Mouse (Mus musculus) G1E (cell line): ENCODE results near the gene Homer1. TPM values are rescaled to one million over a fixed set of nuclear protein-coding genes. Genes with fewer than 3 reads are reported as not detected.

Source experiments
- ATAC-seq: 2 replicates; pipeline ENCODE4 v1.8.0; 2016; ENCODE audit warnings: mild to moderate bottlenecking; ENCODE audit not compliant: insufficient number of reproducible peaks, poor library complexity, low FRiP score, severe bottlenecking; ENCODE audit errors: extremely low read depth
- DNase-seq: peaks from one replicate; pipeline ENCODE4 v3.0.0; 2012; ENCODE audit warnings: low spot score
- H3K27me3 ChIP-seq: 2 replicates; pipeline ENCODE4 v1.6.1; 2012; ENCODE audit warnings: mild to moderate bottlenecking, low read length, inconsistent platforms; ENCODE audit not compliant: insufficient read depth
- H3K36me3 ChIP-seq: replicated peaks from 2 replicates; pipeline ENCODE3; 2012; ENCODE audit warnings: mild to moderate bottlenecking, inconsistent platforms
- H3K4me1 ChIP-seq: 2 replicates; pipeline ENCODE4 v1.6.1; 2012; ENCODE audit warnings: low read depth, low read length, inconsistent platforms, mixed read lengths; ENCODE audit not compliant: insufficient read depth
- H3K4me3 ChIP-seq: 2 replicates; pipeline ENCODE4 v1.5.1; 2012; ENCODE audit warnings: low read depth, mild to moderate bottlenecking, inconsistent platforms, low read length, moderate library complexity, mixed read lengths
- H3K9me3 ChIP-seq: replicated peaks from 2 replicates; pipeline ENCODE4 v1.6.1; 2012; ENCODE audit warnings: inconsistent platforms
- CTCF ChIP-seq: IDR thresholded peaks from 2 replicates; pipeline ENCODE4 v1.5.1; 2012; ENCODE audit warnings: low read depth, low read length, inconsistent platforms, mixed read lengths
- GATA1 ChIP-seq: IDR thresholded peaks from 2 replicates; pipeline ENCODE4 v1.6.1; 2012; ENCODE audit warnings: borderline replicate concordance, low read length, inconsistent platforms, mixed read lengths
- GATA2 ChIP-seq: IDR thresholded peaks from 2 replicates; pipeline ENCODE4 v1.6.1; 2012; ENCODE audit warnings: low read depth, low read length, inconsistent platforms, borderline replicate concordance
- POLR2AphosphoS5 ChIP-seq: IDR thresholded peaks from 2 replicates; pipeline ENCODE4 v1.6.1; 2012; ENCODE audit warnings: low read depth, low read length, inconsistent platforms; ENCODE audit not compliant: insufficient replicate concordance
- TAL1 ChIP-seq: conservative IDR thresholded peaks from 2 replicates; pipeline ENCODE4 v1.6.1; 2012; ENCODE audit warnings: low read depth, low read length, inconsistent platforms, mixed read lengths
- polyA plus RNA-seq: library from polyadenylated mRNA; stranded (reverse); fragments of >175 nt; gene quantifications from 2 replicates; pipeline ENCODE4 v1.2.3, GENCODE M21; 2012
- total RNA-seq, 2 experiments: library from RNA; stranded (forward) in 1 of 2; stranded (reverse) in 1 of 2; fragments of 200-1000 nt in 1 of 2; fragments of >200 nt in 1 of 2; fragmentation: Nextera tagmentation in 1 of 2; gene quantifications; 2 replicates each; pipeline ENCODE4 v1.2.3; 2014 to 2017

The Homer1 gene
- 20.9 and 24.5 TPM in 2 replicates for total RNA-seq (2014; fragmentation: Nextera tagmentation)
- 27.4 and 30.4 TPM in 2 replicates for total RNA-seq (2017)
- 5.3 and 6.1 TPM in 2 replicates for polyA plus RNA-seq

DNA sequence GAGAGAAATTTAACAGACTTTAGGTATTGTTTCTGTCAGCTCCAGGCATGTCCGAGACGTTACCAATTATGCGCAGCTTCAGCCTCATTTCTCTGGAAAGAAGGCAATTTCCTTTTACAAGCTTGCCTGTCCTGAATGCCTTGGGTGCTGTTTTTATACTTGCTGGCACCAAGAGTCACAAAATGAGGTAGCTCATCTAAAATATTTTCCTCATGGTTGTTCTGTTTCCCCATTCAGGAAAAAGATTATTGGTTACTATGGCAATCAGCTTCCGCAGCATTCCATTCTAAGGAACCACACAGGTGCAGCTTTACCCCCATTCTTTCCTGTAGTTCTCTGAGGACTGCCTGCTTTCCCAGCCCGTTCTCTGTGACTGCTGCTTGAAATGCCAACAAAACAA is at the start of gene Homer1:
Gene Homer1, plus strand, starts transcription at position 320 of the 400 bp plus-strand sequence.
- Histone ChIP-seq H3K4me3 (no peak within 1 kb of the TSS), H3K27me3 (peaks cover 8% of the 10 kb centered on the region), H3K4me1 (peaks cover 15% of the 10 kb centered on the region), H3K36me3 (no peaks in the 10 kb centered on the region), H3K9me3 (no peaks in the 10 kb centered on the region)
- DNase-seq (no peak), ATAC-seq (no peak)
- no peak for TF ChIP-seq GATA2

DNA sequence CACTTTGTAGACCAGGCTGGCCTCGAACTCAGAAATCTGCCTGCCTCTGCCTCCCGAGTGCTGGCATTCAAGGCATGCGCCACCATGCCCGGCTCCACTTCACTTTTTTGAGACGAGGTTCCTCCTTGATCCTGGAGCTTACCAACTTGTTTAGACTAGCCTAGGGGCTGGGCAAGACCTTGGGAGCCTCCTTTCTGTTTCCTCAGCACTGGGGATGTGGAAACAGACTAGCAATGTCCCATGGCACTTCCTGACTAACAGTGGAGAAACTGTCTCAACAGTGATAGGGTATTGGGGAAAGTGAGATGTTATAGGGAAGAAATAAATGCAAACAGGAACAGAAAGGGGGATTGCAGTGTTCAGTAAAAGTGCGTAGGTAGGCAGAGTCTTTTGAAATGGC is 47.7 kb upstream of the Homer1 start:
- ATAC-seq = no peak
- Histone ChIP-seq H3K27me3 (peaks cover 25% of the 10 kb centered on the region), H3K9me3 (no peaks in the 10 kb centered on the region), H3K36me3 (no peaks in the 10 kb centered on the region), H3K4me1 (no peaks in the 10 kb centered on the region), H3K4me3 (no peak overlapping the region)
- TF ChIP-seq CTCF = no peak
- TF ChIP-seq GATA1 = no peak
- no peak for TF ChIP-seq POLR2AphosphoS5
- no peak for TF ChIP-seq GATA2
- TF ChIP-seq TAL1 = no peak
- no peak for DNase-seq

DNA sequence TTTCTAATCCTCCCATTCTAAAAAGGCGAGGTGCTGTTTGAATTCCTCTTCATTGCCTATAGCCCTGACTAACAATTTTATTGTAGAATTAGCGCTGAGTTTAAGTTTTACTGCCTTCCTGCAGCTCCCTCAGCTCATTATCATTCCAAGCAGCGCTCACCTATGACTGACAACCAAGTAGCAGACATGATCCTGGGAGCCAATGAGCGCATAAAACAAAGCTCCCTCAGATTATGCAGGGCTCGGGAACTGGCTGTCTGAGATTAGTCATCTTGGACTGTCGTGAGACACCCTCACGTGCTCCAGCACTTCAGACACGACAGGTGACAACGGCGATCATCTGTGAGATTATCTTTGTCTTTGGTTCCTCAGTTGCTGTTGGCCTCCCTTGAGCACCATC is 47.3 kb upstream of the Homer1 start:
- DNase-seq (no peak), ATAC-seq (no peak)
- TF ChIP-seq POLR2AphosphoS5 = no peak
- TF ChIP-seq GATA1 = no peak
- no peak for TF ChIP-seq CTCF
- no peak for TF ChIP-seq TAL1
- no peak for TF ChIP-seq GATA2
- Histone ChIP-seq H3K36me3 (no peaks in the 10 kb centered on the region), H3K4me3 (no peak overlapping the region), H3K4me1 (no peaks in the 10 kb centered on the region), H3K9me3 (no peaks in the 10 kb centered on the region), H3K27me3 (peaks cover 23% of the 10 kb centered on the region)

DNA sequence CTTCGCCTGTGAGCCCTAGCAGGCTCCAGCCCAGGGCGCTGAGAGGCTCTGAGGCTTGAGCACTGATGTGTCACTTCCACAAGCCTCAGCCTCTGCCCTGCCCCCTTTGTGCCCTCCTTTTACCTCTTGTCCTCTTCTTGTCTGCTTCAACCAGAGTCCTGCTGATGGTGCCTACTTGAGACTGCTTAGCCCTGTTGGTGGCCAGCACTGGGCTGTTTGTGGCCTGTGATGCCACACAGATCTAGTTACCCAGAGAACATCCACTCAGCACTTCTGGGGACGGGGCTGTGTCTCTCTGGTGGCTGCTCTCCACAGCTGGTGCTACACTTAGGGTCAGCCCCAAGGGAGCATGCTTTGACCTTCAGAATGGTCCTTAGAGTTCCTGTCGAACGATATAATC is 46.5 kb upstream of the Homer1 start:
- no peak for DNase-seq
- no peaks in the 10 kb centered on the region for H3K4me1 ChIP-seq
- no peaks in the 10 kb centered on the region for H3K36me3 ChIP-seq
- no peak overlapping the region for H3K4me3 ChIP-seq
- no peak for ATAC-seq
- no peaks in the 10 kb centered on the region for H3K9me3 ChIP-seq
- no peak for TF ChIP-seq POLR2AphosphoS5
- TF ChIP-seq TAL1 = no peak
- no peak for TF ChIP-seq GATA1
- TF ChIP-seq GATA2 = no peak
- TF ChIP-seq CTCF = no peak
- H3K27me3 ChIP-seq = peaks cover 23% of the 10 kb centered on the region

DNA sequence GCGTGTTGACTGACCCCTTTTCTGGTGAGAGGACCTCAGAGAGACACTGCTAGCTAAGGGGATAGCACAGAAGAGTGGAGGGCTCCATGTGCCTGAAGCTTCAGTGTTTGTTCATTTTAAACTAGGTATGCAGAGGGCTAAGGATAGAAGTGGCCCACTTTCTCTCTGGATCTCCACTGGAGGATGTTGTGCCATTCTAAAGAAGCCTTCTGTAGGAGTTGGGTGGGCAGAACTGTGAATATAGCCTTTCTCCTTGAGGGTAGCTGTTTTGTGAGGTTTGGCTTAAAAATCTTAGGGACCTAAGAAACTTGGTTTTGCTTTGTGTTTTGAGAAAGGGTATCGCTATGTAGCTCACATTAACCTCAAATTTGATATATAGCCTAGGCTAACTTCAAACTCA is 32.3 kb upstream of the Homer1 start:
- Histone ChIP-seq H3K4me3 (no peak overlapping the region), H3K27me3 (peaks cover 17% of the 10 kb centered on the region), H3K4me1 (no peaks in the 10 kb centered on the region), H3K9me3 (no peaks in the 10 kb centered on the region), H3K36me3 (no peaks in the 10 kb centered on the region)
- ATAC-seq (no peak), DNase-seq (no peak)
- no peak for TF ChIP-seq CTCF
- no peak for TF ChIP-seq GATA2
- no peak for TF ChIP-seq POLR2AphosphoS5
- TF ChIP-seq TAL1 = no peak
- TF ChIP-seq GATA1 = no peak

DNA sequence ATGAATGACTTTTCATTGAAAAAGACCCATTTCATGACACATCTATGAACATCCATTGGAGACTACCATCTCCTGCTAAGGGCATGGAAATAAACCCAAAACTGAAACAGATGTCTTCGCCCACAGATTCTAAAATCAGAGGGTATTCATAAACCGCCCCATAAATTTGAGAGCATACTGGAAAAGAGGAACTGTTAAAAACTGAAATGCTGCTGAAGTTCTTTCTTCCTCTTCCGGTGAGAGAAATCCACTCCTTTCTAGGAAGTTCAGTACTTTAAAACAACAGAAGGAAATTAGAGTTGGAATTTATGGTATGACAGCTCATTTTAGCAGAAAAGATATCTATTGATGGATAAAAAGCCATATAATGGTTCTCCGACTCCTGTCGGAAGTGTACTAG is 1.1 kb downstream of the Homer1 start:
- DNase-seq = no peak
- ATAC-seq = no peak
- Histone ChIP-seq H3K4me3 (no peak overlapping the region), H3K27me3 (peaks cover 8% of the 10 kb centered on the region; the same call in 1 of the 2 replicates), H3K36me3 (no peaks in the 10 kb centered on the region), H3K9me3 (no peaks in the 10 kb centered on the region), H3K4me1 (peaks cover 25% of the 10 kb centered on the region)
- no peak for TF ChIP-seq CTCF

DNA sequence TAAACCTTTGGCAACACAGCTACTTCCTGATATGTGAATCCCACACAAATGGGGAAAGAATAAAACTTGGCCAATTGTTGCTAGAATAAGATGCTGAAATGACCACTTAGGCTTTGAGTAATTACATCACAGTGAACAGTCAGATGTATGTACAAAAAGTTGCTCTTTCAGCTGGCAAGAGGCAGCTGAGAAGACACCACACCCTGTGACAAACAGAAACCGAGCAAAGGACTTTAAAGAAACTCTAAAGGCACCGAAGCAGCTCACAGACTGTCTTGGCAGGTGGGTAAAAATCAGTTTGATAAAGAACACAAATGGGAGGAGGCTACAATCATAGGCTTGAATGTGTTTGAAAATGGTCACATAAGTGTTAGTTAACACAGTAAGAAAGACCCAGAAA is 1.6 kb downstream of the Homer1 start:
- DNase-seq (no peak), ATAC-seq (no peak)
- peaks cover 6% of the 10 kb centered on the region; the same call in 1 of the 2 replicates for H3K27me3 ChIP-seq
- no peaks in the 10 kb centered on the region for H3K9me3 ChIP-seq
- TF ChIP-seq GATA2 = no peak
- H3K4me1 ChIP-seq = peaks cover 28% of the 10 kb centered on the region
- no peaks in the 10 kb centered on the region for H3K36me3 ChIP-seq
- no peak overlapping the region for H3K4me3 ChIP-seq
